ENCODE assay signal across 8 mouse cellular contexts in the genomic region with DNA sequence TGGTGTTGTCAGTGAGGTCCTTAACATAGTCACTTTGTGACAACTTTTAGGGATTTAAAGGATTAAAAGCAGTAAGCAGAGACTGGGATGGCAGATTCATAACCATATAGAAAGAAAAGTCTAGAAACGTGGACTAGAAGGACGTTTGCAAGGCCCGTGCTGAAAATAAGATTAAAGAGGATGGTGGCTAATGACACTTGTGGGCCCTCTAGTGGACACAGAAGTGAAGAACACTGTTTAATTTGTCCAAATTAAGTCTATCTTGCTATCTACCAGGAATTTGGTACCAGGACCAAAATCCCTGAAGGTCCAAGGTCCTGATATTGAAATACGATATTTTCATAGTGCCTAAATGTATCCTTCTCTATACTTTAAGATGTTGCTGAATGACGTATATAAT. TPM values are rescaled to one million over a fixed set of nuclear protein-coding genes. Genes with fewer than 3 reads are reported as not detected.
DNase-seq lines count a peak whose midpoint lies in the region; ATAC-seq lines count a peak whose summit lies in the region.
"Had no signal": no experiment of that assay in that cellular context is flagged by ENCODE, and none has a peak within 500 bp of the region (broad histone marks: within the 10 kb centered on the region; RNA-seq: fewer than 3 reads in every experiment).

No protein-coding gene starts in this region.

- no peaks in the 10 kb centered on the region for H3K9me3 ChIP-seq in liver, embryonic 11.5 days (ENCODE audit: control insufficient read depth, low read length)

- H3K36me3 ChIP-seq in liver, embryonic 11.5 days (ENCODE audit: control insufficient read depth, insufficient read depth, low read length): no peaks in the 10 kb centered on the region

- H3K4me1 ChIP-seq in liver, embryonic 11.5 days (replicated peaks; ENCODE audit: control insufficient read depth, insufficient read depth, low read length): peaks cover 39% of the 10 kb centered on the region

- 0 out of 2 replicates have a peak overlapping the region, but pooled peaks have one; percentile 2 for H3K9ac ChIP-seq in liver, embryonic 11.5 days (ENCODE audit: low read depth, low read length)

- WGBS in liver, embryonic 11.5 days: under 1% methylated on average over 5 of the region's 5 CpGs

- peak; percentile 20 for DNase-seq in right cerebral cortex, adult 18-20 months
- no peak for DNase-seq in right cerebral cortex, postnatal 36 days (ENCODE audit: low spot score in 2 of 2)
- peak; percentile 58 for DNase-seq in c-Kit-negative CD71-positive TER-119-positive erythroid progenitor cells, embryonic 14.5 days (ENCODE audit: low read depth, low spot score)
- peak; percentile 44 for DNase-seq in forelimb bud, embryonic 11.5 days (ENCODE audit: low read depth, low spot score)
- DNase-seq in liver, embryonic 11.5 days (ENCODE audit: low spot score): no peak
- peak; percentile 34 to 35 for DNase-seq in natural killer cell, adult 2 months (ENCODE audit: low spot score in 2 of 2)
- no peak for DNase-seq in gastrocnemius, postnatal 14 days

- peak overlapping the region; percentile 19 for H3K4me2 ChIP-seq in liver, embryonic 11.5 days

- no peaks in the 10 kb centered on the region for H3K27me3 ChIP-seq in liver, embryonic 11.5 days (replicated peaks; ENCODE audit: control insufficient read depth, insufficient read depth, low read length)

- intact Hi-C loops in gastrocnemius, postnatal 14 days (cut with DNase I; ENCODE audit: low total_unique reads): no loop called here

- no peak for ATAC-seq in liver, embryonic 11.5 days (replicated peaks; ENCODE audit: low FRiP score)

- H3K4me3 ChIP-seq in liver, embryonic 11.5 days (ENCODE audit: low read depth, low read length): no peak overlapping the region
- H3K4me3 ChIP-seq: myocyte had no signal

- no peak overlapping the region for H3K27ac ChIP-seq in liver, embryonic 11.5 days (ENCODE audit: low read depth, low read length)

RNA-seq across cellular contexts. Expression of a gene that starts 2.4 kb away (rescaled TPM):
- polyA plus RNA-seq in liver, embryonic 11.5 days (2014; fragmentation: Nextera tagmentation; extraction: Ambion mirVana): 126 and 139 TPM in 2 replicates
- total RNA-seq in gastrocnemius, postnatal 14 days (2021): 10 to 100 TPM; 31.6 to 41.1 TPM

RNA-seq across cellular contexts. Expression of a gene that starts 36.4 kb away (rescaled TPM):
- polyA plus RNA-seq in liver, embryonic 11.5 days (2014; fragmentation: Nextera tagmentation; extraction: Ambion mirVana): 0.90 and 1.1 TPM in 2 replicates
- total RNA-seq in gastrocnemius, postnatal 14 days (2021): under 1 TPM; 0.13 to 0.21 TPM

Comparison
In these comparisons a context has a peak if more than half of its experiments do, and no peak if none do; other contexts are left out.
1. DNase-seq: peak in right cerebral cortex, adult 18-20 months (single experiment), c-Kit-negative CD71-positive TER-119-positive erythroid progenitor cells, embryonic 14.5 days (single experiment), forelimb bud, embryonic 11.5 days (single experiment) and natural killer cell, adult 2 months (2 of 2); none in right cerebral cortex, postnatal 36 days (0 of 2), liver, embryonic 11.5 days (single experiment) and gastrocnemius, postnatal 14 days (single experiment).